Mouse (Mus musculus): ENCODE results near the gene Unc79. TPM values are rescaled to one million over a fixed set of nuclear protein-coding genes. Genes with fewer than 3 reads are reported as not detected.

Unc79 gene
- polyA plus RNA-seq, 1 experiment from 2014 or later, result 0.54 TPM

DNA sequence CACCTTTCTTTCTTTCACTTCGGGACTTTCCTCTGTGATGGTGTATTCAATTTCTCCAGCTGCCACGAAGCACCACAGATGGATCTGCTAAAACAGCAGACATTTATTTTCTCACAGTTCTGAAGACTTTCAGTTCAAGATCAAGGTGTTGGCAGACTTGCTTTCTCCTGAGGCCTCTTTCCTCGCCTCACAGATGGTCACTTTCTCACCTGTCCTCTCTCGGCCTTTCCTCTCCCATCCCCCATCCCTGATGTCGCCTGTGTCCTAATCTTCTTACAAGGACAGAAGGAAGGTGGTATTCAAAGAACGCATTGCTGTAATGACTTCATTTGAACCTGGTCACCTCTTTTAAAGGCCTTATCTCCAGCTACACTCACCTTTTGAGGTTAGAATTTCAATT, 39.1 kb downstream of the Unc79 start:
- Histone ChIP-seq H3K4me3 (ENCODE audit: low read depth, low read length) (no peak overlapping the region), H3K4me2 (ENCODE audit: low read depth, low read length) (no peak overlapping the region), H3K9me3 (ENCODE audit: control insufficient read depth, low read length) (no peaks in the 10 kb centered on the region), H3K27ac (replicated peaks; ENCODE audit: low read depth, low read length) (no peak overlapping the region), H3K4me1 (ENCODE audit: control insufficient read depth, insufficient read depth, low read length) (no peaks in the 10 kb centered on the region), H3K9ac (ENCODE audit: low read depth, low read length) (no peak overlapping the region), H3K27me3 (replicated peaks; ENCODE audit: control insufficient read depth, insufficient read depth, low read length) (no peaks in the 10 kb centered on the region), H3K36me3 (ENCODE audit: control insufficient read depth, insufficient read depth, low read length) (no peaks in the 10 kb centered on the region)
- 71% methylated on average over 6 of the region's 6 CpGs for WGBS
- DNase-seq (ENCODE audit: low spot score) (no peak), ATAC-seq (ENCODE audit: low read depth) (no peak)

DNA sequence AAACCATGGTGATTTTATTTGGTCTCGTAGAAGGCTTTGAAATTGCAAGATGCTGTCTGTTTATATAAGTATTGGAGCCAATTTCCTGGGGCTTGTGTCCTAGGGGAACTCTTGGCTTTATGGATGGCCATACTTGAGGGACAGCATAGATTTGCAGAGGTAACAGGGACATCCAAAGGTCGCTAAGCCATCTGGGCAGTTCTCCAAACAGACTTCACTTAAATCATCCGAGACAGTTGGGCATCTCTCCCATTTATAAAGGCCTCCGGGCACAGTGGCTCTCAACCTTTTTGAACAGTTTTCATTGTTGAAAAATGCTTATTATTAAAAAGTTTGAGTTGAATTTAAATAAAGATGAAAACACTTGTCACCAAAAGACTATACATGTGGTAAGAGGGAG, 59.8 kb downstream of the Unc79 start:
- H3K36me3 ChIP-seq (ENCODE audit: control insufficient read depth, insufficient read depth, low read length), result no peaks in the 10 kb centered on the region
- no peaks in the 10 kb centered on the region for H3K4me1 ChIP-seq (ENCODE audit: control insufficient read depth, insufficient read depth, low read length)
- no peaks in the 10 kb centered on the region for H3K9me3 ChIP-seq (ENCODE audit: control insufficient read depth, low read length)
- no peak overlapping the region for H3K9ac ChIP-seq (ENCODE audit: low read depth, low read length)
- no peak overlapping the region for H3K4me3 ChIP-seq (ENCODE audit: low read depth, low read length)
- H3K27ac ChIP-seq (replicated peaks; ENCODE audit: low read depth, low read length), result no peak overlapping the region
- WGBS, result 37% methylated on average over 4 of the region's 4 CpGs
- no peak overlapping the region for H3K4me2 ChIP-seq (ENCODE audit: low read depth, low read length)
- ATAC-seq (ENCODE audit: low read depth), result no peak
- no peaks in the 10 kb centered on the region for H3K27me3 ChIP-seq (replicated peaks; ENCODE audit: control insufficient read depth, insufficient read depth, low read length)
- peak; percentile 42 for DNase-seq (ENCODE audit: low spot score)

DNA sequence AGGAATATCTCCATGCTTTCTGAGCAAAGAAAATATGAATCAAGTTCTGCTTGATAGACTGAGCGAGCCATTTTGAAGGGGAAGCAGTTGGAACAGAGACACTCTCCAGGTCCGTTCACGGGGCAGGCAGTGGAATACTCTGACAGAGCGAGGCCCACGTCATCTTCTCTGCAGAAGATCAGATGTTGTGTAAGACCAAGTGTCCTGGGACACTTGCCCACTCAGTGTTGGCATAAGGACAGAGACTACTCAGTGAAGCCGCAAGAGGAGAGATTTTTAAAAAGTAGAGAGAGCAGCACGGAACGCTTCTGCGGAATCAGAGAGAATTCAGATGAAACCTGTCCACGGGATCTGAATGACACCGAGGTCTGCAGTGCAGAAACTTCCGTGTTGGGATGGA, 69.5 kb downstream of the Unc79 start:
- 93% methylated on average over 12 of the region's 12 CpGs for WGBS
- no peak for ATAC-seq (ENCODE audit: low read depth)
- Histone ChIP-seq H3K4me1 (ENCODE audit: control insufficient read depth, insufficient read depth, low read length) (no peaks in the 10 kb centered on the region), H3K9ac (ENCODE audit: low read depth, low read length) (no peak overlapping the region), H3K9me3 (ENCODE audit: control insufficient read depth, low read length) (no peaks in the 10 kb centered on the region), H3K4me2 (ENCODE audit: low read depth, low read length) (no peak overlapping the region), H3K36me3 (ENCODE audit: control insufficient read depth, insufficient read depth, low read length) (no peaks in the 10 kb centered on the region), H3K27ac (replicated peaks; ENCODE audit: low read depth, low read length) (no peak overlapping the region), H3K4me3 (ENCODE audit: low read depth, low read length) (no peak overlapping the region), H3K27me3 (replicated peaks; ENCODE audit: control insufficient read depth, insufficient read depth, low read length) (no peaks in the 10 kb centered on the region)
- no peak for DNase-seq (ENCODE audit: low spot score)

DNA sequence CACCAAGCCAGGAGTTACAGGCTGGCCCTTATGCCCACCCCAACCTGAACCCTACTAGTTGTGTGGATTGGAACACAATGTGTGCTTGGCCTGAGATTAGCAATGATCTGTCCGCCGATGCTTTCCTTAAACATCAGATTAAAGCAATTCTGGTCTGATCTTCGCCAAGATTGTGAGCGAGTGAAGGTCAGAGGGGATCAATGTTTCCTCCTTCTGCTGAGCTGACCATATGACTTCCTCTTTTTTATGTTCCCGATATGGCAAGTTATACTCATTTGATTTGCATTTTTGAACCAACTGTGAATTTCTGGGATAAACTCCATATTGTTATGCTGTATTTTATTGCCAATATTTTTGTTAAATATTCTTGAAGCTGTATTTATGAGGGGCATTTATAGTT, 88.0 kb downstream of the Unc79 start:
- H3K4me3 ChIP-seq (ENCODE audit: low read depth, low read length), result no peak overlapping the region
- 83% methylated on average over 5 of the region's 5 CpGs for WGBS
- H3K9ac ChIP-seq (ENCODE audit: low read depth, low read length), result no peak overlapping the region
- H3K27me3 ChIP-seq (replicated peaks; ENCODE audit: control insufficient read depth, insufficient read depth, low read length), result no peaks in the 10 kb centered on the region
- ATAC-seq (ENCODE audit: low read depth) (no peak), DNase-seq (ENCODE audit: low spot score) (no peak)
- no peaks in the 10 kb centered on the region for H3K9me3 ChIP-seq (ENCODE audit: control insufficient read depth, low read length)
- H3K4me1 ChIP-seq (ENCODE audit: control insufficient read depth, insufficient read depth, low read length), result no peaks in the 10 kb centered on the region
- H3K4me2 ChIP-seq (ENCODE audit: low read depth, low read length), result no peak overlapping the region
- no peak overlapping the region for H3K27ac ChIP-seq (replicated peaks; ENCODE audit: low read depth, low read length)
- no peaks in the 10 kb centered on the region for H3K36me3 ChIP-seq (ENCODE audit: control insufficient read depth, insufficient read depth, low read length)

DNA sequence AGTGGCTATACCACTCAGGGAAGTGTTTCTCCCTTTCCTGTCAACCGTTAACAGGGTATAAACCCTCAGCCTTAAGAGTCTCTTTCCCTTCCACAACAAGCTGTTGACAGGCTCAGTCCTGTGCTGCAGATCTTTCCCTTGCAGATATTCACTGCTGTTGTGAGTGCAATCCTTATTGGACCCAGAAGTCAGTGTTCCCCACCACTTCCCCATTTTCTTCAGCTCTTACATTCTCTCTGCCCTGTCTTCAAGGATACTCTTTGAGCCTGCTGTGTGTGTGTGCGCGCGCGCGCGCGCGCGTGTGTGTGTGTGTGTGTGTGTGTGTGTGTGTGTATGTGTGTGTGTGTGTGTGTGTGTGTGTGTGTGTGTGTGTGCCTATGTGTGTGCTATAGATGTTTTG, 90.7 kb downstream of the Unc79 start:
- ATAC-seq (ENCODE audit: low read depth) (no peak), DNase-seq (ENCODE audit: low spot score) (no peak)
- Histone ChIP-seq H3K9ac (ENCODE audit: low read depth, low read length) (no peak overlapping the region), H3K27ac (replicated peaks; ENCODE audit: low read depth, low read length) (no peak overlapping the region), H3K4me2 (ENCODE audit: low read depth, low read length) (no peak overlapping the region), H3K4me3 (ENCODE audit: low read depth, low read length) (no peak overlapping the region), H3K4me1 (ENCODE audit: control insufficient read depth, insufficient read depth, low read length) (no peaks in the 10 kb centered on the region), H3K9me3 (ENCODE audit: control insufficient read depth, low read length) (no peaks in the 10 kb centered on the region; the same call in 1 of the 2 replicates), H3K27me3 (replicated peaks; ENCODE audit: control insufficient read depth, insufficient read depth, low read length) (no peaks in the 10 kb centered on the region), H3K36me3 (ENCODE audit: control insufficient read depth, insufficient read depth, low read length) (no peaks in the 10 kb centered on the region)
- WGBS, result 87% methylated on average over 10 of the region's 10 CpGs

DNA sequence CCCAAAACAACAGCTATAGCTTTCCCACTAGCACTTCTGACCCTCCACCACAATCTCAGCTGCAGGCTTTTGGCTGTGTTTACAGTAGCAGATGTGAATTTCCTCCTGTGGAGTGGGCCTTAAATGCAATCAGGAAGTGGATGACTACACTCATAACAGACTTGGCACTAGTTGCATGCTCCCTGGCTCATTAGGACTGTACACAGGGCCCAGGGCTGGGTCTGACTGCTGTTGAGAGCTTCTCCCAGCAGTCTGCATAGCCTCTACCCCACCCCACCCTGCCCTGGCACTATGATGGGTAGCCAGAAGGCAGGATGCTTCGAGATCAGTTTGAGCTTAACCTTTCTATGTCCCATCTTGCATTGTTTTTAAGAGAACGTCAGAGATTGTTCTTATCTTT, 91.5 kb downstream of the Unc79 start:
- ATAC-seq (ENCODE audit: low read depth), result no peak
- no peaks in the 10 kb centered on the region; the same call in 1 of the 2 replicates for H3K9me3 ChIP-seq (ENCODE audit: control insufficient read depth, low read length)
- no peak overlapping the region for H3K9ac ChIP-seq (ENCODE audit: low read depth, low read length)
- 78% methylated on average over 2 of the region's 2 CpGs for WGBS
- no peak overlapping the region for H3K27ac ChIP-seq (replicated peaks; ENCODE audit: low read depth, low read length)
- no peaks in the 10 kb centered on the region for H3K4me1 ChIP-seq (ENCODE audit: control insufficient read depth, insufficient read depth, low read length)
- no peaks in the 10 kb centered on the region for H3K27me3 ChIP-seq (replicated peaks; ENCODE audit: control insufficient read depth, insufficient read depth, low read length)
- H3K36me3 ChIP-seq (ENCODE audit: control insufficient read depth, insufficient read depth, low read length), result no peaks in the 10 kb centered on the region
- DNase-seq (ENCODE audit: low spot score), result no peak
- no peak overlapping the region for H3K4me2 ChIP-seq (ENCODE audit: low read depth, low read length)
- H3K4me3 ChIP-seq (ENCODE audit: low read depth, low read length), result no peak overlapping the region

DNA sequence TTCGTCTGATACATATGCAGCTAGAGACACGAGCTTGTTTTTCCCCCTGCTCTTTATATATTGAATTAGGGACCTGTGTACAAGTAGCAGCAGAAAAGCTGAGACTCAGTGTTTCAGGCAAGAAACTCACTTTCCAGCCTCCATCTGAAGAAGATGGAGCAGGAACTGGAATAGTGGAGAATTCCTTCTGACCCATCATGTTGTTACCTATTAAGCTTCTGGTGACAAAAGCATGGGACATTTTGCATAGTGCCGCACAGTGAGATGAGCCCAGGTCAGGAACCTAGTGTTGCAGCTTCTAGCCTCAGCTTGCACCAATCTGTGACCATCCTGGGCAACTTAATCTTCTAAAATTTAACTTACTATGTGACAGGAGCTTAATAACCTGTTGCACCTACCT, 92.7 kb downstream of the Unc79 start:
- no peaks in the 10 kb centered on the region; the same call in 1 of the 2 replicates for H3K9me3 ChIP-seq (ENCODE audit: control insufficient read depth, low read length)
- H3K27me3 ChIP-seq (replicated peaks; ENCODE audit: control insufficient read depth, insufficient read depth, low read length), result no peaks in the 10 kb centered on the region
- ATAC-seq (ENCODE audit: low read depth) (no peak), DNase-seq (ENCODE audit: low spot score) (no peak)
- H3K4me3 ChIP-seq (ENCODE audit: low read depth, low read length), result no peak overlapping the region
- no peak overlapping the region for H3K4me2 ChIP-seq (ENCODE audit: low read depth, low read length)
- H3K4me1 ChIP-seq (ENCODE audit: control insufficient read depth, insufficient read depth, low read length), result no peaks in the 10 kb centered on the region
- 92% methylated on average over 3 of the region's 3 CpGs for WGBS
- H3K36me3 ChIP-seq (ENCODE audit: control insufficient read depth, insufficient read depth, low read length), result no peaks in the 10 kb centered on the region
- H3K27ac ChIP-seq (replicated peaks; ENCODE audit: low read depth, low read length), result no peak overlapping the region
- H3K9ac ChIP-seq (ENCODE audit: low read depth, low read length), result no peak overlapping the region

DNA sequence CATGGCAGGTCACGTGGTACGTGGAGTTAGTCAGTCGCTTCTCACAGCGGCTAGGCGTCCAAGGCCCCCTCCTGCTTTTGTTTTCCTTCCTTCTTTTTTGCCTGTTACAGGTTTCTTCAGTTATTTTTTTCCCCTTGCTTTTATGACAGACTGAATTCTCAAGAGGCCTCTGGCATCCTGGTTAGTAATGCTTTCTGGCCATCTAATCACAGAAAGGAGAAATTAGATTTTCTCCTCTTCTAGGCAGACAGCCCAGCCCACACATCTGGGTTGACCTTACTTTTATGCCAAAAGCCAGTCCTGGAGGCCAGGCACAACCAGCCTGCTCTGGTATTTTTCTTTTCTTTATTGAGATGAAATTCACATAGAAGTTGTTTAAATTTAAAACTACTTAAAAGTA, 94.1 kb downstream of the Unc79 start:
- Histone ChIP-seq H3K4me2 (ENCODE audit: low read depth, low read length) (no peak overlapping the region), H3K36me3 (ENCODE audit: control insufficient read depth, insufficient read depth, low read length) (no peaks in the 10 kb centered on the region), H3K9ac (ENCODE audit: low read depth, low read length) (no peak overlapping the region), H3K4me3 (ENCODE audit: low read depth, low read length) (no peak overlapping the region), H3K27ac (replicated peaks; ENCODE audit: low read depth, low read length) (no peak overlapping the region), H3K9me3 (ENCODE audit: control insufficient read depth, low read length) (no peaks in the 10 kb centered on the region; the same call in 1 of the 2 replicates), H3K4me1 (ENCODE audit: control insufficient read depth, insufficient read depth, low read length) (no peaks in the 10 kb centered on the region), H3K27me3 (replicated peaks; ENCODE audit: control insufficient read depth, insufficient read depth, low read length) (no peaks in the 10 kb centered on the region)
- no peak for ATAC-seq (ENCODE audit: low read depth)
- peak; percentile 19 for DNase-seq (ENCODE audit: low spot score)
- WGBS, result 77% methylated on average over 5 of the region's 5 CpGs

DNA sequence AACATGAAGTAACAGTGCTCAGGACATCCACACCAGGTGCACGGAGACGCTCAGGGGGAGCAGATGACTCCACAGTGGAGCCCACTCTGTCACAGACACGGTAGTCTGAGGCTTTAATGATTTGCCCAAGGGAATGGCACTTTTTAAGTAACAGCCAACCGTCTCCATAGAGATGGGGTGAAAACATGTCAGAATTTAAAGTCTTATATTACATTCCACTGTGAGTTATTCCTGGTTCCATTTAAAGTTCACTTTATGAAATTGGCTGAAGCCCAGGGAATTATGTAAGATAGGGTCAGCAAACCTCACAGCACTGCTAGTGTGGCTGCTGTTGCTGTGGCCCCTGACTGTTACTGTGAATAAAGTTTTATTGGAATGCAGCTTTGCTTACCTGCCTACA, 95.8 kb downstream of the Unc79 start:
- Histone ChIP-seq H3K27me3 (replicated peaks; ENCODE audit: control insufficient read depth, insufficient read depth, low read length) (no peaks in the 10 kb centered on the region), H3K4me1 (ENCODE audit: control insufficient read depth, insufficient read depth, low read length) (no peaks in the 10 kb centered on the region), H3K27ac (replicated peaks; ENCODE audit: low read depth, low read length) (no peak overlapping the region), H3K9ac (ENCODE audit: low read depth, low read length) (no peak overlapping the region), H3K4me2 (ENCODE audit: low read depth, low read length) (no peak overlapping the region), H3K36me3 (ENCODE audit: control insufficient read depth, insufficient read depth, low read length) (no peaks in the 10 kb centered on the region), H3K4me3 (ENCODE audit: low read depth, low read length) (no peak overlapping the region), H3K9me3 (ENCODE audit: control insufficient read depth, low read length) (no peaks in the 10 kb centered on the region; the same call in 1 of the 2 replicates)
- peak; percentile 76 for DNase-seq (ENCODE audit: low spot score)
- ATAC-seq (ENCODE audit: low read depth), result peak; percentile 82
- 30% methylated on average over 4 of the region's 4 CpGs for WGBS

Measured in embryonic facial prominence, embryonic 14.5 days (tissue).